Mouse (Mus musculus): ENCODE data around the gene Hrh2. TPM values are rescaled to one million over a fixed set of nuclear protein-coding genes. Genes with fewer than 3 reads are reported as not detected.

Gene Hrh2
- polyA plus RNA-seq, 1 experiment from 2014 or later: 0.14 TPM

GRCm38 (mm10) chr13:54231868-54232267, 39.9 kb downstream of the Hrh2 start:
- H3K9me3 ChIP-seq (replicated peaks): no peaks in the 10 kb centered on the region
- H3K4me3 ChIP-seq: no peak overlapping the region
- no peak for DNase-seq (ENCODE audit: low spot score)
- H3K27me3 ChIP-seq (ENCODE audit: low read depth, poor library complexity, severe bottlenecking): peaks cover 6% of the 10 kb centered on the region
- H3K4me1 ChIP-seq: peaks cover 7% of the 10 kb centered on the region; the same call in 1 of the 2 replicates
- no peaks in the 10 kb centered on the region for H3K36me3 ChIP-seq
- WGBS: 84% methylated on average over 10 of the region's 10 CpGs
- H3K27ac ChIP-seq (replicated peaks): no peak overlapping the region

GRCm38 (mm10) chr13:54237512-54237911, 45.6 kb downstream of the Hrh2 start:
- WGBS: 76% methylated on average over 6 of the region's 6 CpGs
- no peaks in the 10 kb centered on the region for H3K4me1 ChIP-seq
- no peak overlapping the region for H3K4me3 ChIP-seq
- H3K27ac ChIP-seq (replicated peaks): no peak overlapping the region
- H3K9me3 ChIP-seq (replicated peaks): no peaks in the 10 kb centered on the region
- no peaks in the 10 kb centered on the region for H3K27me3 ChIP-seq (ENCODE audit: low read depth, poor library complexity, severe bottlenecking)
- DNase-seq (ENCODE audit: low spot score): no peak
- no peaks in the 10 kb centered on the region for H3K36me3 ChIP-seq

- no peaks in the 10 kb centered on the region for H3K4me1 ChIP-seq
- no peaks in the 10 kb centered on the region for H3K9me3 ChIP-seq (replicated peaks)
- no peak overlapping the region for H3K4me3 ChIP-seq
- no peaks in the 10 kb centered on the region for H3K36me3 ChIP-seq
- WGBS: 65% methylated on average over 14 of the region's 14 CpGs
- H3K27ac ChIP-seq (replicated peaks): no peak overlapping the region
- no peaks in the 10 kb centered on the region for H3K27me3 ChIP-seq (ENCODE audit: low read depth, poor library complexity, severe bottlenecking)
- DNase-seq (ENCODE audit: low spot score): no peak
These were observed 46.8 kb downstream of the Hrh2 start for GRCm38 (mm10) chr13:54238585-54239323.

GRCm38 (mm10) chr13:54242380-54242779, 50.5 kb downstream of the Hrh2 start:
- Histone ChIP-seq H3K4me3 (no peak overlapping the region), H3K36me3 (no peaks in the 10 kb centered on the region), H3K27me3 (ENCODE audit: low read depth, poor library complexity, severe bottlenecking) (no peaks in the 10 kb centered on the region), H3K27ac (replicated peaks) (no peak overlapping the region), H3K9me3 (replicated peaks) (no peaks in the 10 kb centered on the region), H3K4me1 (no peaks in the 10 kb centered on the region)
- no peak for DNase-seq (ENCODE audit: low spot score)
- WGBS: 74% methylated on average over 5 of the region's 5 CpGs

GRCm38 (mm10) chr13:54245204-54245603, 53.3 kb downstream of the Hrh2 start:
- Histone ChIP-seq H3K4me1 (peaks cover 19% of the 10 kb centered on the region), H3K4me3 (no peak overlapping the region), H3K36me3 (no peaks in the 10 kb centered on the region), H3K9me3 (replicated peaks) (no peaks in the 10 kb centered on the region), H3K27ac (replicated peaks) (no peak overlapping the region), H3K27me3 (ENCODE audit: low read depth, poor library complexity, severe bottlenecking) (peaks cover 13% of the 10 kb centered on the region)
- WGBS: 82% methylated on average over 5 of the region's 5 CpGs
- DNase-seq (ENCODE audit: low spot score): no peak

- Histone ChIP-seq H3K4me1 (peaks cover 27% of the 10 kb centered on the region), H3K4me3 (no peak overlapping the region), H3K36me3 (no peaks in the 10 kb centered on the region), H3K27ac (replicated peaks) (no peak overlapping the region), H3K27me3 (ENCODE audit: low read depth, poor library complexity, severe bottlenecking) (peaks cover 28% of the 10 kb centered on the region), H3K9me3 (replicated peaks) (no peaks in the 10 kb centered on the region)
- peak; percentile 79 for DNase-seq (ENCODE audit: low spot score)
- 34% methylated on average over 4 of the region's 4 CpGs for WGBS
These were observed 55.6 kb downstream of the Hrh2 start for GRCm38 (mm10) chr13:54247545-54247944.

GRCm38 (mm10) chr13:54248436-54248995, 56.6 kb downstream of the Hrh2 start:
- H3K9me3 ChIP-seq (replicated peaks): no peaks in the 10 kb centered on the region
- H3K4me1 ChIP-seq: peaks cover 27% of the 10 kb centered on the region
- H3K4me3 ChIP-seq: no peak overlapping the region
- WGBS: 82% methylated on average over 13 of the region's 13 CpGs
- H3K27ac ChIP-seq (replicated peaks): peak overlapping the region; percentile 38
- peaks cover 37% of the 10 kb centered on the region for H3K27me3 ChIP-seq (ENCODE audit: low read depth, poor library complexity, severe bottlenecking)
- H3K36me3 ChIP-seq: no peaks in the 10 kb centered on the region
- no peak for DNase-seq (ENCODE audit: low spot score)

- Histone ChIP-seq H3K9me3 (replicated peaks) (no peaks in the 10 kb centered on the region), H3K27me3 (ENCODE audit: low read depth, poor library complexity, severe bottlenecking) (peaks cover 41% of the 10 kb centered on the region), H3K36me3 (no peaks in the 10 kb centered on the region), H3K4me1 (peaks cover 27% of the 10 kb centered on the region), H3K4me3 (no peak overlapping the region), H3K27ac (replicated peaks) (peak overlapping the region; percentile 38; the same call in 1 of the 2 replicates)
- no peak for DNase-seq (ENCODE audit: low spot score)
- WGBS: 61% methylated on average over 4 of the region's 4 CpGs
These were observed 57.1 kb downstream of the Hrh2 start for GRCm38 (mm10) chr13:54249007-54249406.

GRCm38 (mm10) chr13:54250346-54250745, 58.4 kb downstream of the Hrh2 start:
- Histone ChIP-seq H3K27me3 (ENCODE audit: low read depth, poor library complexity, severe bottlenecking) (peaks cover 41% of the 10 kb centered on the region), H3K27ac (replicated peaks) (peak overlapping the region; percentile 55; the same call in 1 of the 2 replicates), H3K36me3 (no peaks in the 10 kb centered on the region), H3K4me1 (peaks cover 27% of the 10 kb centered on the region), H3K9me3 (replicated peaks) (no peaks in the 10 kb centered on the region), H3K4me3 (no peak overlapping the region)
- DNase-seq (ENCODE audit: low spot score): peak; percentile 32
- 50% methylated on average over 8 of the region's 8 CpGs for WGBS

GRCm38 (mm10) chr13:54251541-54252225, 59.8 kb downstream of the Hrh2 start:
- WGBS: 90% methylated on average over 11 of the region's 11 CpGs
- no peaks in the 10 kb centered on the region for H3K36me3 ChIP-seq
- H3K27me3 ChIP-seq (ENCODE audit: low read depth, poor library complexity, severe bottlenecking): peaks cover 45% of the 10 kb centered on the region
- no peaks in the 10 kb centered on the region for H3K9me3 ChIP-seq (replicated peaks)
- no peak overlapping the region for H3K4me3 ChIP-seq
- peaks cover 30% of the 10 kb centered on the region for H3K4me1 ChIP-seq
- no peak overlapping the region for H3K27ac ChIP-seq (replicated peaks)
- no peak for DNase-seq (ENCODE audit: low spot score)

GRCm38 (mm10) chr13:54257580-54258223, 65.8 kb downstream of the Hrh2 start:
- Histone ChIP-seq H3K36me3 (no peaks in the 10 kb centered on the region), H3K4me3 (no peak overlapping the region), H3K27ac (replicated peaks) (no peak overlapping the region), H3K9me3 (replicated peaks) (no peaks in the 10 kb centered on the region), H3K4me1 (peaks cover 12% of the 10 kb centered on the region), H3K27me3 (ENCODE audit: low read depth, poor library complexity, severe bottlenecking) (peaks cover 32% of the 10 kb centered on the region)
- 38% methylated on average over 10 of the region's 10 CpGs for WGBS
- DNase-seq (ENCODE audit: low spot score): no peak

GRCm38 (mm10) chr13:54258231-54258743, 66.4 kb downstream of the Hrh2 start:
- Histone ChIP-seq H3K4me3 (no peak overlapping the region), H3K36me3 (no peaks in the 10 kb centered on the region), H3K9me3 (replicated peaks) (0 out of 2 replicates have a peak, but pooled peaks cover 1% of the 10 kb centered on the region), H3K27ac (replicated peaks) (no peak overlapping the region), H3K4me1 (peaks cover 12% of the 10 kb centered on the region), H3K27me3 (ENCODE audit: low read depth, poor library complexity, severe bottlenecking) (peaks cover 27% of the 10 kb centered on the region)
- WGBS: 43% methylated on average over 8 of the region's 8 CpGs
- DNase-seq (ENCODE audit: low spot score): no peak

Measured in midbrain, embryonic 10.5 days (tissue).